Mouse (Mus musculus) thymus, adult 2 months (tissue): ENCODE measurements around the gene Pigf. TPM values are rescaled to one million over a fixed set of nuclear protein-coding genes. Genes with fewer than 3 reads are reported as not detected.
A peak's percentile ranks its signal among the peaks of the same experiment; 100 is the strongest.

Experiments used
- DNase-seq: peaks from one replicate; pipeline ENCODE4 v3.0.0; 2021
- H3K27ac ChIP-seq: fragments of 200-500 bp; 2 replicates; pipeline ENCODE4 v1.5.1; 2012; ENCODE audit warnings: low read length, control low read depth; ENCODE audit not compliant: control insufficient read depth, insufficient read depth
- H3K27me3 ChIP-seq: fragments of 200-500 bp; 2 replicates; pipeline ENCODE4 v1.6.1; 2012; ENCODE audit warnings: mild to moderate bottlenecking, low read length, moderate library complexity, mixed read lengths; ENCODE audit not compliant: control insufficient read depth, insufficient read depth
- H3K36me3 ChIP-seq: fragments of 200-500 bp; 2 replicates; pipeline ENCODE4 v1.6.1; 2012; ENCODE audit warnings: mild to moderate bottlenecking, low read length, moderate library complexity; ENCODE audit not compliant: control insufficient read depth, insufficient read depth
- H3K4me1 ChIP-seq: fragments of 200-500 bp; replicated peaks from 2 replicates; pipeline ENCODE4 v1.6.1; 2012; ENCODE audit warnings: low read length; ENCODE audit not compliant: control insufficient read depth, insufficient read depth
- H3K4me3 ChIP-seq: fragments of 200-500 bp; 2 replicates; pipeline ENCODE4 v1.5.1; 2012; ENCODE audit warnings: mild to moderate bottlenecking, low read length, control low read depth, moderate library complexity; ENCODE audit not compliant: control insufficient read depth, insufficient read depth
- CTCF ChIP-seq: fragments of 200-500 bp; IDR thresholded peaks from 2 replicates; pipeline ENCODE4 v1.5.1; 2012; ENCODE audit warnings: mild to moderate bottlenecking, control low read depth, low read length, moderate library complexity, borderline replicate concordance; ENCODE audit not compliant: control insufficient read depth, poor library complexity, insufficient read depth; ENCODE audit errors: extremely low read depth
- POLR2A ChIP-seq: fragments of 200-500 bp; IDR thresholded peaks from 2 replicates; pipeline ENCODE4 v1.6.1; 2012; ENCODE audit warnings: mild to moderate bottlenecking, low read length, control low read depth, moderate library complexity; ENCODE audit not compliant: control insufficient read depth, poor library complexity, insufficient read depth; ENCODE audit errors: extremely low read depth
- WGBS: fragments of 180-500 bp; shearing (Covaris S2); methylation state at CpG from one replicate; pipeline ENCODE4 v1.1.7; 2018; 5-methylcytosine and 5-hydroxymethylcytosine counted together
- polyA plus RNA-seq: library from polyadenylated mRNA; depleted of rRNA; stranded (reverse); fragments of >200 nt; gene quantifications from 2 replicates; pipeline ENCODE4 v1.2.3, GENCODE M21; 2012

Gene Pigf
- polyA plus RNA-seq, 1 experiment = 4.8 TPM

- TF ChIP-seq POLR2A (no peak), CTCF (no peak)
- no peak overlapping the region for H3K4me3 ChIP-seq
- H3K27ac ChIP-seq = no peak overlapping the region
- H3K27me3 ChIP-seq = no peaks in the 10 kb centered on the region
- WGBS = 93% methylated on average over 19 of the region's 19 CpGs
- H3K4me1 ChIP-seq = no peaks in the 10 kb centered on the region
- H3K36me3 ChIP-seq = peaks cover 9% of the 10 kb centered on the region; the same call in 1 of the 2 replicates
- DNase-seq = no peak
Observed at GRCm38 (mm10) chr17:87041739-87042138, 16.5 kb upstream of the Pigf start.

- Histone ChIP-seq H3K4me3 (no peak overlapping the region), H3K4me1 (no peaks in the 10 kb centered on the region), H3K36me3 (peaks cover 31% of the 10 kb centered on the region), H3K27me3 (no peaks in the 10 kb centered on the region), H3K27ac (no peak overlapping the region)
- TF ChIP-seq CTCF (no peak), POLR2A (no peak)
- 96% methylated on average over 5 of the region's 5 CpGs for WGBS
- no peak for DNase-seq
Observed at GRCm38 (mm10) chr17:87038496-87038895, 13.3 kb upstream of the Pigf start.

- no peak overlapping the region for H3K4me3 ChIP-seq
- TF ChIP-seq CTCF (no peak), POLR2A (no peak)
- H3K4me1 ChIP-seq = no peaks in the 10 kb centered on the region
- WGBS = 59% methylated on average over 10 of the region's 10 CpGs
- peak; percentile 20 for DNase-seq
- H3K27me3 ChIP-seq = no peaks in the 10 kb centered on the region
- H3K27ac ChIP-seq = no peak overlapping the region
- H3K36me3 ChIP-seq = peaks cover 46% of the 10 kb centered on the region
Observed at GRCm38 (mm10) chr17:87036141-87037073, 11.2 kb upstream of the Pigf start.

DNA sequence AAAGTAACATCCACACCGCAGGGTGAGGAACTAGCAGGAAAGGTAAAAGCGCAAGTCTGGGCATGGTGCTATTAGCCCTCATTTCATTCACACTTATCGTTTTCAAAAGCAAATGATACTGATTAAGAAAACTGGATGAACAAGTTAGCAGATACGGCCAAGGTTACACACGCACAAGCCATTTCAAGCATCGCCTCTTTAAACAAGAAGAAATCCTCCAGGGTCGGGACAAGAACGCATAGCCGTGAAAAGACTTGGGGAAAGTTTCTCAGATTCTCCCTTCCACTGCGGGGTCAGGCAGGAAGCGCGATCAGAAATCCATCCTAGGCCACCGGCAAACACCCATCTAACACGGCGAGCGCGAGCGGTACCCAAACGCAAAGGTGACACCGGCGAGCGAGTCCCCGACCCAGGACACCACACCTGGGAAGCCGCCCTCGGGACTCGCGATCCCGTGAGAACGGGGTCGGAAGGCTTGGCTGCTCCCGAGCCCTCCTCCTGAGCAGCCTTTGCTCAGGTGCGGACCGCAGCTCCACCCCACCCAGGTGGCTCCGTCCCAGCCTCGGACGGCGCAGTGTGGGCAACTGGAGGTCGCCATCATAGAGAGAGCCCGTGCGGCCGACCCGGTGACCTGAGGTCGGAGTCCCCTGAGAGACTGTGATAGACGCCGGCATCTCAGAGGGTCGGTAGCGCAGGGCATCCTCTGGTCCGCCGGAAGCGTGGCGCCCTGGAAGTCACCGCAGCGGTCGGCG is 539 bp downstream of the Pigf start:
- Histone ChIP-seq H3K27ac (no peak overlapping the region), H3K4me1 (peaks cover 4% of the 10 kb centered on the region), H3K27me3 (no peaks in the 10 kb centered on the region), H3K36me3 (peaks cover 5% of the 10 kb centered on the region), H3K4me3 (peak overlapping the region; percentile 62)
- DNase-seq = no peak
- WGBS = 3% methylated on average over 55 of the region's 55 CpGs
- TF ChIP-seq POLR2A (no peak), CTCF (no peak)

DNA sequence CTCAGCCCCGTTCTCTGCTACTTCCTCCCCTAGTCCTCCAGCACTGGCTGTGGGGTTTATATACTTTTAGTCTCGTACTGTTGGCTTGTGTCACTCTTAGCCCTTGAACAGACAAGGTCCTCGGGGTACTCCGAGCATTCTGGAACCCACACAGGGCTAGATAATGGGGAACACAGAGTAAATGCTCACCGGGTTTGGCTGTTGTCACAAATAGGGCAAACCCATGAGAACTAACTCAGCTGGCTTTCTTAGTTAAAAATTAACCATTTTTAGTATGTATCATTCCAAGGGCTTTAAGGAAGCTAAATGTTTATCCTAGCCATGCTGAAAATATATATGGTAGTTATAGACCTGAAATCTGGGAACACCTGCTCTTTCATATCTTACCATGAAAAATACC is 5.5 kb downstream of the Pigf start:
- 93% methylated on average over 5 of the region's 5 CpGs for WGBS
- Histone ChIP-seq H3K4me1 (peaks cover 4% of the 10 kb centered on the region), H3K27me3 (no peaks in the 10 kb centered on the region), H3K27ac (no peak overlapping the region), H3K4me3 (no peak overlapping the region), H3K36me3 (peaks cover 4% of the 10 kb centered on the region; the same call in 1 of the 2 replicates)
- no peak for TF ChIP-seq CTCF
- TF ChIP-seq POLR2A = no peak
- no peak for DNase-seq

GRCm38 (mm10) chr17:87011301-87012019 is 13.7 kb downstream of the Pigf start:
- H3K4me1 ChIP-seq = no peaks in the 10 kb centered on the region
- H3K4me3 ChIP-seq = no peak overlapping the region
- H3K27me3 ChIP-seq = no peaks in the 10 kb centered on the region
- WGBS = 80% methylated on average over 13 of the region's 13 CpGs
- H3K27ac ChIP-seq = no peak overlapping the region
- H3K36me3 ChIP-seq = no peaks in the 10 kb centered on the region
- TF ChIP-seq POLR2A = no peak
- TF ChIP-seq CTCF = no peak
- DNase-seq = no peak
